Mouse (Mus musculus): ENCODE measurements around the gene Dnase2a.

- TF ChIP-seq CTCF (IDR thresholded peaks at IDR 0.05; ENCODE audit: low read depth, low read length): no peak
- TF ChIP-seq POLR2A (IDR thresholded peaks at IDR 0.05; ENCODE audit: extremely low read depth, insufficient read depth, low read length): no peak
These were observed 905 bp downstream of the Dnase2a start for GRCm38 (mm10) chr8:84909162-84909767.
